Mouse (Mus musculus) heart, adult 2 months (tissue): ENCODE results near the gene Tango6.
"Not testable (repeated sequence)": the region's sequence is repeated elsewhere in the genome, so short reads cannot be mapped to it uniquely, and the experiment has no call there.

Experiments
- CTCF ChIP-seq: fragments of 200-600 bp; IDR thresholded peaks from 2 replicates; pipeline ENCODE4 v1.8.1; 2022; ENCODE audit warnings: antibody characterized with exemption, mild to moderate bottlenecking, moderate library complexity
- EP300 ChIP-seq: fragments of 200-500 bp; IDR thresholded peaks from 2 replicates; pipeline ENCODE4 v1.6.1; 2011; ENCODE audit warnings: low read depth, low read length, control low read depth; ENCODE audit not compliant: insufficient read depth
- POLR2A ChIP-seq: fragments of 200-500 bp; IDR thresholded peaks from 2 replicates; pipeline ENCODE4 v1.6.1; 2011; ENCODE audit warnings: mild to moderate bottlenecking, low read depth, low read length, control low read depth; ENCODE audit not compliant: insufficient read depth

- not testable (repeated sequence) for TF ChIP-seq CTCF, POLR2A, EP300
Observed at GRCm38 (mm10) chr8:106884094-106884493, 201.2 kb downstream of the Tango6 start.
